Comparison of ENCODE assay signal across 11 mouse cellular contexts in the genomic region with DNA sequence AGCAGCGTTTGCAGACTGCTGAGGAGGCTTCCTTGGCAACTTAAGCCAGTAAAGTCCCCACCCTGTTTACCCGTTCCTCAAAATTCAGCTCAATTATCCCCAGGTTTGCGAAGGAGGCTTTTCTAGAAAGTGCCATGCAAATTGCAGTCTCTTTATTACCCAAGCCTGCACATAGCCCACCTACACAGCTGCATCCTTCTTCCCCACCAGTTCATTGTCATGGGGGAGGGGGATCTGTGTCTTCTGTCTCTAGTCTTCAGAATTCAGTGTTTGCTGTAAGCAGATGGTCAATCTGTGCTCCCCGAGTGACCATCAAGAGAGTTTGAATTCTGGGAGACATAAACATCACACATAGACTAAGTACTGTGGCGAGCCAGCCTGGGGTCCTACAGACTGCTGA. TPM values are rescaled to one million over a fixed set of nuclear protein-coding genes. Genes with fewer than 3 reads are reported as not detected.
DNase-seq lines count a peak whose midpoint lies in the region; ATAC-seq and TF ChIP-seq lines count a peak whose summit lies in the region.
"Had no signal": no experiment of that assay in that cellular context is flagged by ENCODE, and none has a peak within 500 bp of the region (broad histone marks: within the 10 kb centered on the region; RNA-seq: fewer than 3 reads in every experiment).

No protein-coding gene starts in this region.

- no peak overlapping the region for H3K9ac ChIP-seq in embryonic facial prominence, embryonic 15.5 days
- peak overlapping the region; percentile 94 for H3K9ac ChIP-seq in limb, embryonic 11.5 days (ENCODE audit: low read length)
- H3K9ac ChIP-seq in neural tube, embryonic 13.5 days, result peak overlapping the region; percentile 83

- DNase-seq in layer of hippocampus, adult 2 months (ENCODE audit: low spot score in 2 of 2), result no peak
- no peak for DNase-seq in layer of hippocampus, adult 9-10 months (ENCODE audit: low spot score)
- peak; percentile 35 for DNase-seq in limb, embryonic 11.5 days (ENCODE audit: low spot score)
- no peak for DNase-seq in thymus, postnatal 14 days
- no peak for DNase-seq in left cerebral cortex, adult 8-10 months (ENCODE audit: low spot score in 2 of 2)
- DNase-seq in layer of hippocampus, adult 18-20 months (ENCODE audit: low spot score in 2 of 2), result no peak
- DNase-seq: cerebellum, postnatal 36 days had no signal

- no peak for TF ChIP-seq CTCF in layer of hippocampus, adult 2 months (conservative IDR thresholded peaks at IDR 0.05)

- WGBS in embryonic facial prominence, embryonic 15.5 days, result 17% methylated on average over 5 of the region's 5 CpGs
- WGBS in limb, embryonic 11.5 days, result 13% methylated on average over 5 of the region's 5 CpGs
- 17% methylated on average over 5 of the region's 5 CpGs for WGBS in neural tube, embryonic 13.5 days

- peaks cover 18% of the 10 kb centered on the region for H3K4me1 ChIP-seq in embryonic facial prominence, embryonic 15.5 days
- H3K4me1 ChIP-seq in limb, embryonic 11.5 days (ENCODE audit: control insufficient read depth, insufficient read depth, low read length), result peaks cover 9% of the 10 kb centered on the region; the same call in 1 of the 2 replicates
- peaks cover 20% of the 10 kb centered on the region for H3K4me1 ChIP-seq in neural tube, embryonic 13.5 days (replicated peaks)

- peaks cover 21% of the 10 kb centered on the region for H3K36me3 ChIP-seq in embryonic facial prominence, embryonic 15.5 days
- peaks cover 8% of the 10 kb centered on the region; the same call in 1 of the 2 replicates for H3K36me3 ChIP-seq in limb, embryonic 11.5 days (ENCODE audit: control insufficient read depth, insufficient read depth, low read length)
- H3K36me3 ChIP-seq in neural tube, embryonic 13.5 days, result peaks cover 9% of the 10 kb centered on the region; the same call in 1 of the 2 replicates

- ATAC-seq in embryonic facial prominence, embryonic 15.5 days (ENCODE audit: insufficient number of reproducible peaks, low FRiP score, low TSS enrichment, low read depth), result no peak
- ATAC-seq in limb, embryonic 11.5 days (ENCODE audit: insufficient number of reproducible peaks, low FRiP score, low TSS enrichment, low read depth), result no peak
- no peak for ATAC-seq in neural tube, embryonic 13.5 days (ENCODE audit: low read depth)

- H3K9me3 ChIP-seq in embryonic facial prominence, embryonic 15.5 days (replicated peaks), result no peaks in the 10 kb centered on the region
- H3K9me3 ChIP-seq in limb, embryonic 11.5 days (ENCODE audit: control insufficient read depth, low read length), result no peaks in the 10 kb centered on the region
- no peaks in the 10 kb centered on the region for H3K9me3 ChIP-seq in neural tube, embryonic 13.5 days

- H3K4me3 ChIP-seq in layer of hippocampus, adult 2 months, result peak overlapping the region; percentile 53
- peak overlapping the region; percentile 57 for H3K4me3 ChIP-seq in embryonic facial prominence, embryonic 15.5 days (replicated peaks)
- H3K4me3 ChIP-seq in limb, embryonic 11.5 days (ENCODE audit: low read depth, low read length), result peak overlapping the region; percentile 60
- peak overlapping the region; percentile 55 for H3K4me3 ChIP-seq in neural tube, embryonic 13.5 days

- no peaks in the 10 kb centered on the region for H3K27me3 ChIP-seq in embryonic facial prominence, embryonic 15.5 days
- H3K27me3 ChIP-seq in limb, embryonic 11.5 days (ENCODE audit: control insufficient read depth, insufficient read depth, low read length), result no peaks in the 10 kb centered on the region
- H3K27me3 ChIP-seq in neural tube, embryonic 13.5 days, result no peaks in the 10 kb centered on the region; the same call in 1 of the 2 replicates
- H3K27me3 ChIP-seq: Patski had no signal

- peak overlapping the region; percentile 82 for H3K4me2 ChIP-seq in embryonic facial prominence, embryonic 15.5 days (replicated peaks)
- H3K4me2 ChIP-seq in limb, embryonic 11.5 days (ENCODE audit: low read depth, severe bottlenecking), result peak overlapping the region; percentile 58
- H3K4me2 ChIP-seq in neural tube, embryonic 13.5 days, result peak overlapping the region; percentile 94

- H3K27ac ChIP-seq in layer of hippocampus, adult 2 months, result peak overlapping the region; percentile 79; the same call in 1 of the 2 replicates
- H3K27ac ChIP-seq in embryonic facial prominence, embryonic 15.5 days (replicated peaks), result peak overlapping the region; percentile 72; the same call in 1 of the 2 replicates
- H3K27ac ChIP-seq in limb, embryonic 11.5 days (replicated peaks; ENCODE audit: low read depth, low read length), result peak overlapping the region; percentile 84; the same call in 1 of the 2 replicates
- H3K27ac ChIP-seq in neural tube, embryonic 13.5 days (replicated peaks), result no peak overlapping the region

RNA-seq across cellular contexts. Expression of a gene that starts 1.2 kb away (rescaled TPM):
- total RNA-seq in layer of hippocampus, adult 2 months (2021), result 1 to 10 TPM; 6.0 to 9.0 TPM
- 70.0 and 73.3 TPM in 2 replicates for polyA plus RNA-seq in embryonic facial prominence, embryonic 15.5 days (2015; fragmentation: Nextera tagmentation; extraction: Ambion mirVana)
- 146 and 152 TPM in 2 replicates for polyA plus RNA-seq in limb, embryonic 11.5 days (2014; fragmentation: Nextera tagmentation; extraction: Ambion mirVana)
- polyA plus RNA-seq in neural tube, embryonic 13.5 days (2015; fragmentation: Nextera tagmentation; extraction: Ambion mirVana), result 29.3 and 34.8 TPM in 2 replicates
- total RNA-seq in left cerebral cortex, adult 8-10 months (2022), result 10 to 100 TPM; 11.0 to 16.9 (median 12.1) TPM
- 10 to 100 TPM in 1 of 2 experiments, 1 to 10 TPM in 1; 9.0 to 10.6 TPM for total RNA-seq in layer of hippocampus, adult 18-20 months (2021)

RNA-seq across cellular contexts. Expression of a gene that starts 31.3 kb away (rescaled TPM):
- 1 to 10 TPM; 6.2 to 8.0 TPM for total RNA-seq in layer of hippocampus, adult 2 months (2021)
- 12.0 and 12.2 TPM in 2 replicates for polyA plus RNA-seq in embryonic facial prominence, embryonic 15.5 days (2015; fragmentation: Nextera tagmentation; extraction: Ambion mirVana)
- polyA plus RNA-seq in limb, embryonic 11.5 days (2014; fragmentation: Nextera tagmentation; extraction: Ambion mirVana), result 6.2 TPM in 2 replicates
- polyA plus RNA-seq in neural tube, embryonic 13.5 days (2015; fragmentation: Nextera tagmentation; extraction: Ambion mirVana), result 1.8 and 2.2 TPM in 2 replicates
- total RNA-seq in left cerebral cortex, adult 8-10 months (2022), result 10 to 100 TPM in 3 of 4 experiments, 1 to 10 TPM in 1; 9.5 to 10.8 (median 10.7) TPM
- 1 to 10 TPM; 8.6 to 9.9 TPM for total RNA-seq in layer of hippocampus, adult 18-20 months (2021)

RNA-seq across cellular contexts. Expression of a gene that starts 47.0 kb away (rescaled TPM):
- not detected for total RNA-seq in layer of hippocampus, adult 2 months (2021)
- polyA plus RNA-seq in embryonic facial prominence, embryonic 15.5 days (2015; fragmentation: Nextera tagmentation; extraction: Ambion mirVana), result not detected in 2 replicates
- polyA plus RNA-seq in limb, embryonic 11.5 days (2014; fragmentation: Nextera tagmentation; extraction: Ambion mirVana), result not detected in 2 replicates
- polyA plus RNA-seq in neural tube, embryonic 13.5 days (2015; fragmentation: Nextera tagmentation; extraction: Ambion mirVana), result not detected in 2 replicates
- total RNA-seq in left cerebral cortex, adult 8-10 months (2022), result not detected
- not detected for total RNA-seq in layer of hippocampus, adult 18-20 months (2021)
- total RNA-seq: left cerebral cortex, postnatal 14 days had no signal
- polyA plus RNA-seq: Patski had no signal
